Mouse (Mus musculus) left cerebral cortex, postnatal 10 days (tissue): ENCODE measurements at regions not wholly inside any gene's neighbourhood (a gene's known extent, or its start where the extent isn't known, plus 50 kb on each side); places are given as distances from the start of the nearest gene placed in this dataset.

Source experiments
- DNase-seq, 2 experiments: peaks; one replicate each; pipeline ENCODE4 v3.0.0; 2021 to 2022; ENCODE audit warnings: low spot score in 2 of 2, mixed read lengths in 1 of 2; ENCODE audit errors: extremely low spot score in 1 of 2
- intact Hi-C: fragments of 180-260 bp; cut with DNase I; formaldehyde crosslinking; loops from one replicate; pipeline ENCODE4 v1.15.1; 2025

- peak in 1 of 2 experiments; percentile 25 for DNase-seq
- intact Hi-C loops, result loop anchor here (10.0 kb wide), 2 partner anchors 203 to 273 kb away; no protein-coding TSS in a partner anchor
Measured at GRCm38 (mm10) chrX:11801621-11802020, 358.5 kb downstream of the Bcor start.

- no peak for DNase-seq
- intact Hi-C loops, result loop anchor here (10.0 kb wide), 2 partner anchors 203 to 273 kb away; no protein-coding TSS in a partner anchor
Measured at GRCm38 (mm10) chrX:11802074-11802899, 357.9 kb downstream of the Bcor start.

GRCm38 (mm10) chrX:11803239-11803638, 356.9 kb downstream of the Bcor start:
- DNase-seq, result peak in 1 of 2 experiments; percentile 17
- intact Hi-C loops, result loop anchor here (10.0 kb wide), 2 partner anchors 202 to 272 kb away; no protein-coding TSS in a partner anchor

GRCm38 (mm10) chrX:11806896-11807252, 353.3 kb downstream of the Bcor start:
- DNase-seq, result no peak
- intact Hi-C loops, result loop anchor here (10.0 kb wide), 2 partner anchors 198 to 268 kb away; no protein-coding TSS in a partner anchor

- intact Hi-C loops, result loop anchor here (10.0 kb wide), 2 partner anchors 197 to 267 kb away; no protein-coding TSS in a partner anchor
- peak in 1 of 2 experiments; percentile 51 for DNase-seq
Measured at GRCm38 (mm10) chrX:11807253-11807882, 352.8 kb downstream of the Bcor start.

GRCm38 (mm10) chrX:11807883-11808262, 352.3 kb downstream of the Bcor start:
- intact Hi-C loops, result loop anchor here (10.0 kb wide), 2 partner anchors 197 to 267 kb away; no protein-coding TSS in a partner anchor
- no peak for DNase-seq

GRCm38 (mm10) chrX:11808911-11809310, 351.2 kb downstream of the Bcor start:
- intact Hi-C loops, result loop anchor here (10.0 kb wide), 2 partner anchors 196 to 266 kb away; no protein-coding TSS in a partner anchor
- DNase-seq, result no peak

- DNase-seq, result no peak
- intact Hi-C loops, result no loop called here
Measured at GRCm38 (mm10) chrX:11814861-11815260, 345.3 kb downstream of the Bcor start.

- no peak for DNase-seq
- intact Hi-C loops, result no loop called here
Measured at GRCm38 (mm10) chrX:11815864-11816263, 344.3 kb downstream of the Bcor start.

- intact Hi-C loops, result no loop called here
- DNase-seq, result no peak
Measured at GRCm38 (mm10) chrX:11818634-11819033, 341.5 kb downstream of the Bcor start.

GRCm38 (mm10) chrX:11821165-11821564, 339.0 kb downstream of the Bcor start:
- DNase-seq, result no peak
- intact Hi-C loops, result no loop called here

GRCm38 (mm10) chrX:11821880-11822768, 338.0 kb downstream of the Bcor start:
- DNase-seq, result peak; percentile 36 to 48

GRCm38 (mm10) chrX:11825948-11826347, 334.2 kb downstream of the Bcor start:
- intact Hi-C loops, result no loop called here
- DNase-seq, result no peak

More at GRCm38 (mm10) chrX:11821880-11822768, 338.0 kb downstream of the Bcor start:
- intact Hi-C loops, result no loop called here

- DNase-seq, result no peak
- intact Hi-C loops, result no loop called here
Measured at GRCm38 (mm10) chrX:11826737-11827408, 333.3 kb downstream of the Bcor start.

- no peak for DNase-seq
- intact Hi-C loops, result no loop called here
Measured at GRCm38 (mm10) chrX:11829411-11830002, 330.6 kb downstream of the Bcor start.

GRCm38 (mm10) chrX:11837566-11837965, 322.6 kb downstream of the Bcor start:
- intact Hi-C loops, result no loop called here
- no peak for DNase-seq

GRCm38 (mm10) chrX:11839665-11840245, 320.4 kb downstream of the Bcor start:
- DNase-seq, result peak in 1 of 2 experiments; percentile 39
- intact Hi-C loops, result no loop called here
